Mouse (Mus musculus) ES-E14 (cell line): ENCODE measurements around the gene Gm498.

ENCODE experiments used
- HCFC1 ChIP-seq: IDR thresholded peaks from 2 replicates; pipeline ENCODE4 v1.6.1; 2012; ENCODE audit warnings: low read length, inconsistent platforms, borderline replicate concordance; ENCODE audit not compliant: insufficient read depth
- ZC3H11A ChIP-seq: IDR thresholded peaks from 2 replicates; pipeline ENCODE4 v1.6.1; 2012; ENCODE audit warnings: low read depth, mild to moderate bottlenecking, inconsistent platforms, low read length, borderline replicate concordance
- ZNF384 ChIP-seq: IDR thresholded peaks from 2 replicates; pipeline ENCODE4 v1.6.1; 2012; ENCODE audit warnings: low read depth, low read length, inconsistent platforms

GRCm38 (mm10) chr7:143833581-143834190 is 33.0 kb upstream of the Gm498 start:
- TF ChIP-seq ZC3H11A (no peak), ZNF384 (no peak), HCFC1 (no peak)
